Mouse (Mus musculus) neural tube, embryonic 10.5 days (tissue): ENCODE measurements at regions not wholly inside any gene's neighbourhood (a gene's known extent, or its start where the extent isn't known, plus 50 kb on each side); places are given as distances from the start of the nearest gene placed in this dataset.

Source experiments
- DNase-seq: peaks from one replicate; pipeline ENCODE4 v3.0.0-alpha.2; 2017; ENCODE audit warnings: low spot score; ENCODE audit errors: extremely low spot score

- peak; percentile 17 for DNase-seq
These were observed 247.5 kb downstream of the Drd1 start for GRCm38 (mm10) chr13:53807791-53808525.

GRCm38 (mm10) chr13:53805872-53806271 is 249.6 kb downstream of the Drd1 start:
- DNase-seq = no peak

- no peak for DNase-seq
These were observed 254.5 kb downstream of the Drd1 start for GRCm38 (mm10) chr13:53800978-53801377.

GRCm38 (mm10) chr13:53788809-53789208 is 266.7 kb downstream of the Drd1 start:
- no peak for DNase-seq

GRCm38 (mm10) chr13:53783492-53783891 is 272.0 kb downstream of the Drd1 start:
- DNase-seq = peak; percentile 78

- peak; percentile 36 for DNase-seq
These were observed 276.4 kb downstream of the Drd1 start for GRCm38 (mm10) chr13:53779150-53779549.

GRCm38 (mm10) chr13:53776421-53776820 is 279.1 kb downstream of the Drd1 start:
- no peak for DNase-seq

- peak; percentile 39 for DNase-seq
These were observed 279.8 kb downstream of the Drd1 start for GRCm38 (mm10) chr13:53775687-53776086.

GRCm38 (mm10) chr13:53764613-53765243 is 290.8 kb downstream of the Drd1 start:
- peak; percentile 75 for DNase-seq

GRCm38 (mm10) chr13:53757576-53758237 is 284.8 kb upstream of the Msx2 start:
- no peak for DNase-seq

GRCm38 (mm10) chr13:53756970-53757530 is 284.2 kb upstream of the Msx2 start:
- no peak for DNase-seq

GRCm38 (mm10) chr13:53755046-53755615 is 282.3 kb upstream of the Msx2 start:
- no peak for DNase-seq

GRCm38 (mm10) chr13:53753049-53753448 is 280.2 kb upstream of the Msx2 start:
- no peak for DNase-seq

GRCm38 (mm10) chr13:53740981-53741380 is 268.1 kb upstream of the Msx2 start:
- no peak for DNase-seq

- DNase-seq = no peak
These were observed 266.3 kb upstream of the Msx2 start for GRCm38 (mm10) chr13:53739127-53739526.

- no peak for DNase-seq
These were observed 262.1 kb upstream of the Msx2 start for GRCm38 (mm10) chr13:53734944-53735343.

GRCm38 (mm10) chr13:53730259-53730902 is 257.5 kb upstream of the Msx2 start:
- no peak for DNase-seq

GRCm38 (mm10) chr13:53729848-53730247 is 257.0 kb upstream of the Msx2 start:
- no peak for DNase-seq

- no peak for DNase-seq
These were observed 253.2 kb upstream of the Msx2 start for GRCm38 (mm10) chr13:53726031-53726430.

GRCm38 (mm10) chr13:53722881-53723280 is 250.0 kb upstream of the Msx2 start:
- no peak for DNase-seq

GRCm38 (mm10) chr13:53721038-53721463 is 248.2 kb upstream of the Msx2 start:
- no peak for DNase-seq
